Mouse (Mus musculus) subcutaneous adipose tissue, adult 2 months (tissue): ENCODE data around the gene Gimap9. TPM values are rescaled to one million over a fixed set of nuclear protein-coding genes. Genes with fewer than 3 reads are reported as not detected.

Experiments
- polyA plus RNA-seq: library from polyadenylated mRNA; depleted of rRNA; stranded (reverse); fragments of >200 nt; gene quantifications from 2 replicates; pipeline ENCODE4 v1.2.3, GENCODE M21; 2012; ENCODE audit warnings: low replicate concordance; rRNA removed

The Gimap9 gene
- 2.4 and 3.2 TPM in 2 replicates for polyA plus RNA-seq

GRCm38 (mm10) chr6:48675931-48676859, at the start of gene Gimap9:
TSS of gene Gimap9 (plus strand) at chr6:48676129.

DNA sequence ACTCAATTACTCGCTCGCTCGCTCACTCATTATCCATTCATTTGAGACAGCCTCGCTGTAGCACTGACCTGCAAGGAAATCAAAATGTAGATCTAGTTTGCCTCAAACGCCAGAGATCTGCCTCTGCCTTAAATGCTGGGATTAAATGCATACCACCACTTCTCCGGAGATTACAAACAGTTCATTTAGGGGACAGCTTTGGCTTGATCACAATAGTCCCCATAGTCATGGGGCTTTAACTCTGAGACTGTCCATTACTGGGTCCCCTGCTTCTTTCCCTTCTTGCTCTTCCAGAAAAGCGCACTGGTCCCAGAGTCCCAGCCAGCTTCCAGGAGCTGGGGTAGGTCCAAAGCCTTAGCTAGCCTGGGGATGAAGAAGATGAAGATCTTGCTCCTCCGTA, 49.5 kb upstream of the Gimap9 start, which contains the start of gene AI854703:
Gene AI854703, plus strand, starts transcription at position 301 of the 400 bp plus-strand sequence.

GRCm38 (mm10) chr6:48646995-48647394, 28.9 kb upstream of the Gimap9 start, which contains the start of gene Gimap8:
TSS of gene Gimap8 (plus strand) at chr6:48647234.

DNA sequence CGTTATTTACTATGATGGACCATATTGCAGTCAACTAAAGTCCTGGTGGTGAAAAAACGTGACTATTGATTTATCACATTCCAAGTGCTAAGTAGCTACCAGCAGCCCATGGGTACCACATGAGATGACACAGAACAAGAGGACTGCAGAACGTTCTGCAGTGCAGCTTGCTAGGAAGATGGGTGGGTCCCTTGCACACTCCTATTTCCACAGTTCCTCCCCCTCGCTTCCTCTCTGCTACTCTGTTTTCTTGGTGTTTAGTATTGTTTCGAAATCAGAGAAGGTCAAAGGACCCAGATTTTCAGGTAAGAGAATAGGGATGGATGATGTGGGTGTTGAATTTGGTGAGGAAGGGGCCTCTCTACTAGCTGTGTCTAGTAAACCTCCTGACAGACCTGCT, 8.4 kb downstream of the Gimap9 start, which contains the start of gene Gimap4:
Gene Gimap4, plus strand, starts transcription at position 231 of the 400 bp plus-strand sequence.

DNA sequence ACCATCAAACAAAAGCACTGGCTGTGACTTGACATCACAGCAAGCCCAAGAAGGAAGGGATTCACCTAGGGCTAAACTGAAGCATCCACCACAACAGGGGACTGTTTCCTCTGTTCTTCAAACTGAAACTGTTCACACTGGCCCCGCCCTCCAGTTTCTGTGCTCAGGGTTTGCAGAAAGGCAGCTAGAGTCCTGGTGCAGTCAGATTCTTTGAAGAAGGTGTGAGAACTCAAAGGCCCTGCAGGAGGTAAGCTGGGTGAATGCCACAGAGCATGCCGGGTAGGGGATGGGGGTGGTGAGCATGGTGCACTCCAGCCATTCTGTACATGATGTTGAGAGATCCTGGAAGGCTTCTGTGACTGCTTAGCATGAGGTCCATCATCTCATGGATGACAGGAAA, 42.5 kb downstream of the Gimap9 start, which contains the start of the genes Gm28053 and Gimap7:
Gene Gm28053, plus strand, starts transcription at position 153 of the 400 bp plus-strand sequence.
Gene Gimap7, plus strand, starts transcription at position 167 of the 400 bp plus-strand sequence.

Other genes with a start within 250 kb of the Gimap9 start
- gene Zfp467, start 230.3 kb upstream of the Gimap9 start, polyA plus RNA-seq, result 43.6 and 50.0 TPM in 2 replicates
- gene Sspo, start 227.9 kb upstream of the Gimap9 start, polyA plus RNA-seq, result 2.0 and 4.5 TPM in 2 replicates
- 42.6 and 79.5 TPM in 2 replicates for gene Atp6v0e2, start 138.5 kb upstream of the Gimap9 start, polyA plus RNA-seq
- 23.2 and 24.6 TPM in 2 replicates for gene Lrrc61, start 121.3 kb upstream of the Gimap9 start, polyA plus RNA-seq
- 338 and 562 TPM in 2 replicates for gene Rarres2, start 103.3 kb upstream of the Gimap9 start, polyA plus RNA-seq
- not detected in 2 replicates for gene Gm45021, start 86.5 kb upstream of the Gimap9 start, polyA plus RNA-seq
- gene Repin1, start 82.2 kb upstream of the Gimap9 start, polyA plus RNA-seq, result 36.2 and 55.2 TPM in 2 replicates
- gene Gm44965, start 82.2 kb upstream of the Gimap9 start, polyA plus RNA-seq, result 0.68 TPM in 1 of 2 replicates, not detected in the other
- 5.0 and 6.3 TPM in 2 replicates for gene Zfp775, start 74.1 kb upstream of the Gimap9 start, polyA plus RNA-seq
- 1.4 and 2.3 TPM in 2 replicates for gene AI854703, start 49.4 kb upstream of the Gimap9 start, polyA plus RNA-seq
- 4.7 and 9.7 TPM in 2 replicates for gene Gimap8, start 28.9 kb upstream of the Gimap9 start, polyA plus RNA-seq
- 22.2 and 30.2 TPM in 2 replicates for gene Gimap4, start 8.4 kb downstream of the Gimap9 start, polyA plus RNA-seq
- 15.2 and 24.9 TPM in 2 replicates for gene Gimap6, start 32.1 kb downstream of the Gimap9 start, polyA plus RNA-seq
- 0.73 TPM in 1 of 2 replicates, not detected in the other for gene Gm28053, start 42.5 kb downstream of the Gimap9 start, polyA plus RNA-seq
- 0.70 and 0.90 TPM in 2 replicates for gene Gimap7, start 42.5 kb downstream of the Gimap9 start, polyA plus RNA-seq
- 7.0 and 7.7 TPM in 2 replicates for gene Gimap1, start 62.9 kb downstream of the Gimap9 start, polyA plus RNA-seq
- gene Gimap5, start 70.1 kb downstream of the Gimap9 start, polyA plus RNA-seq, result 14.1 and 14.8 TPM in 2 replicates
- 5.5 and 5.7 TPM in 2 replicates for gene Gimap3, start 94.7 kb downstream of the Gimap9 start, polyA plus RNA-seq
- 58.0 and 139 TPM in 2 replicates for gene Tmem176a, start 164.8 kb downstream of the Gimap9 start, polyA plus RNA-seq
- 231 and 496 TPM in 2 replicates for gene Tmem176b, start 165.4 kb downstream of the Gimap9 start, polyA plus RNA-seq
- 0.04 and 3.8 TPM in 2 replicates for gene Aoc1, start 196.8 kb downstream of the Gimap9 start, polyA plus RNA-seq